Mouse (Mus musculus): Measurements from ENCODE around the gene Msto1. TPM values are rescaled to one million over a fixed set of nuclear protein-coding genes. Genes with fewer than 3 reads are reported as not detected.
"Not testable (repeated sequence)": the region's sequence is repeated elsewhere in the genome, so short reads cannot be mapped to it uniquely, and the experiment has no call there.

The Msto1 gene
- polyA plus RNA-seq, 1 experiment from 2014 or later: 49.8 TPM

GRCm38 (mm10) chr3:88912585-88912984 lies 1.2 kb downstream of the Msto1 start:
- WGBS: 91% methylated on average over 7 of the region's 7 CpGs
- Histone ChIP-seq H3K4me2 (replicated peaks; ENCODE audit: low read depth, low read length) (no peak overlapping the region), H3K4me3 (ENCODE audit: low read depth, low read length) (no peak overlapping the region), H3K36me3 (ENCODE audit: control insufficient read depth, insufficient read depth, low read length) (peaks cover 10% of the 10 kb centered on the region), H3K27ac (ENCODE audit: low read depth, low read length) (no peak overlapping the region), H3K9ac (ENCODE audit: low read depth, low read length) (no peak overlapping the region), H3K4me1 (replicated peaks; ENCODE audit: control insufficient read depth, insufficient read depth, low read length) (no peaks in the 10 kb centered on the region), H3K27me3 (ENCODE audit: control insufficient read depth, insufficient read depth, low read length) (no peaks in the 10 kb centered on the region), H3K9me3 (ENCODE audit: control insufficient read depth, low read length) (no peaks in the 10 kb centered on the region)
- DNase-seq (ENCODE audit: low spot score) (no peak), ATAC-seq (ENCODE audit: low FRiP score) (no peak)

- Histone ChIP-seq H3K4me2 (replicated peaks; ENCODE audit: low read depth, low read length) (no peak overlapping the region), H3K4me1 (replicated peaks; ENCODE audit: control insufficient read depth, insufficient read depth, low read length) (no peaks in the 10 kb centered on the region), H3K36me3 (ENCODE audit: control insufficient read depth, insufficient read depth, low read length) (peaks cover 11% of the 10 kb centered on the region), H3K9me3 (ENCODE audit: control insufficient read depth, low read length) (no peaks in the 10 kb centered on the region), H3K27ac (ENCODE audit: low read depth, low read length) (no peak overlapping the region), H3K27me3 (ENCODE audit: control insufficient read depth, insufficient read depth, low read length) (no peaks in the 10 kb centered on the region), H3K9ac (ENCODE audit: low read depth, low read length) (no peak overlapping the region), H3K4me3 (ENCODE audit: low read depth, low read length) (no peak overlapping the region)
- 91% methylated on average over 6 of the region's 6 CpGs for WGBS
- ATAC-seq (ENCODE audit: low FRiP score) (no peak), DNase-seq (ENCODE audit: low spot score) (no peak)
Measured at GRCm38 (mm10) chr3:88906393-88907159, 7.2 kb downstream of the Msto1 start.

DNA sequence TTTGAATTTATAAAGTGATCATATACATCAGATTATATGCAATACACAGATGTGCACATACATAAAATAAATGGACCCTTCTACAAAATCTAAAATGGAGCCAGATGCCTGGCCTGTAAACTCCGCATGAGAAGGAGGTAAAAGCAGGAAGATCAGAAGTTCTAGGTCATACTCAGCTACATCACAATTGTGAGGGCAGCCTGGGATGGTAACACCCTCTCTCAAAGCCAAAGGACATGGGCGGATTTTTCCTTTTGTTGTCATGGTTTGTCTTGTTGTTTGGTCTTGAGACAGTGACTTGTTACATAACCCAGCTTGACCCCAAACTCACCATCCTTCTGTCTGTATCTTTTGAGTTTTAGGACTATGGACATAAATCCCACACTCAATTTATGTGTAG lies 8.1 kb downstream of the Msto1 start:
- Histone ChIP-seq H3K4me2 (replicated peaks; ENCODE audit: low read depth, low read length) (no peak overlapping the region), H3K9ac (ENCODE audit: low read depth, low read length) (no peak overlapping the region), H3K4me3 (ENCODE audit: low read depth, low read length) (no peak overlapping the region), H3K9me3 (ENCODE audit: control insufficient read depth, low read length) (no peaks in the 10 kb centered on the region), H3K4me1 (replicated peaks; ENCODE audit: control insufficient read depth, insufficient read depth, low read length) (no peaks in the 10 kb centered on the region), H3K27me3 (ENCODE audit: control insufficient read depth, insufficient read depth, low read length) (no peaks in the 10 kb centered on the region), H3K27ac (ENCODE audit: low read depth, low read length) (no peak overlapping the region), H3K36me3 (ENCODE audit: control insufficient read depth, insufficient read depth, low read length) (peaks cover 9% of the 10 kb centered on the region)
- no peak for DNase-seq (ENCODE audit: low spot score)
- no peak for ATAC-seq (ENCODE audit: low FRiP score)
- 86% methylated on average over 2 of the region's 2 CpGs for WGBS

GRCm38 (mm10) chr3:88905209-88905608 lies 8.6 kb downstream of the Msto1 start:
- Histone ChIP-seq H3K36me3 (ENCODE audit: control insufficient read depth, insufficient read depth, low read length) (peaks cover 9% of the 10 kb centered on the region), H3K9me3 (ENCODE audit: control insufficient read depth, low read length) (no peaks in the 10 kb centered on the region), H3K4me3 (ENCODE audit: low read depth, low read length) (no peak overlapping the region), H3K9ac (ENCODE audit: low read depth, low read length) (no peak overlapping the region), H3K4me1 (replicated peaks; ENCODE audit: control insufficient read depth, insufficient read depth, low read length) (no peaks in the 10 kb centered on the region), H3K27ac (ENCODE audit: low read depth, low read length) (no peak overlapping the region), H3K4me2 (replicated peaks; ENCODE audit: low read depth, low read length) (no peak overlapping the region), H3K27me3 (ENCODE audit: control insufficient read depth, insufficient read depth, low read length) (no peaks in the 10 kb centered on the region)
- ATAC-seq (ENCODE audit: low FRiP score) (no peak), DNase-seq (ENCODE audit: low spot score) (no peak)
- 89% methylated on average over 6 of the region's 6 CpGs for WGBS

DNA sequence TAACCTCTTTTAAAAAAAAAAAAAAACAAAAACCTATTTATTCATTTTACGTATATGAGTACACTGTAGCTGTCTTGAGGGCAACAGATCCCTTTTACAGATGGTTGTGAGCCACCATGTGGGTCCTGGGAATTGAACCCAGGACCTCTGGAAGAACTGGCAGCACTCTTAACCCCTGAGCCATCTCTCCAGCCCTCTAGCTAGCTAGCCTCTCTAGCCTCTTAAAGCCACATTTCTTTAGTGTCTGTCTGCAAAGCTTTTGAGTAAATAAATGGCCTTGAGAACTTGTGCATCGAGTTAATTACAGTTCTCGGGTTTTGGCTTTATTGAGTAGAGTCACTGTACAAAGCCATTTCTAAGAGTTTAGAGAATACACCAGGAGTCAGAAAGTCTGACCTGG lies 9.0 kb downstream of the Msto1 start:
- Histone ChIP-seq H3K36me3 (ENCODE audit: control insufficient read depth, insufficient read depth, low read length) (peaks cover 7% of the 10 kb centered on the region), H3K4me2 (replicated peaks; ENCODE audit: low read depth, low read length) (no peak overlapping the region), H3K9ac (ENCODE audit: low read depth, low read length) (no peak overlapping the region), H3K4me1 (replicated peaks; ENCODE audit: control insufficient read depth, insufficient read depth, low read length) (no peaks in the 10 kb centered on the region), H3K27ac (ENCODE audit: low read depth, low read length) (no peak overlapping the region), H3K4me3 (ENCODE audit: low read depth, low read length) (no peak overlapping the region), H3K9me3 (ENCODE audit: control insufficient read depth, low read length) (no peaks in the 10 kb centered on the region), H3K27me3 (ENCODE audit: control insufficient read depth, insufficient read depth, low read length) (no peaks in the 10 kb centered on the region)
- 89% methylated on average over 3 of the region's 3 CpGs for WGBS
- DNase-seq (ENCODE audit: low spot score) (no peak), ATAC-seq (ENCODE audit: low FRiP score) (no peak)

DNA sequence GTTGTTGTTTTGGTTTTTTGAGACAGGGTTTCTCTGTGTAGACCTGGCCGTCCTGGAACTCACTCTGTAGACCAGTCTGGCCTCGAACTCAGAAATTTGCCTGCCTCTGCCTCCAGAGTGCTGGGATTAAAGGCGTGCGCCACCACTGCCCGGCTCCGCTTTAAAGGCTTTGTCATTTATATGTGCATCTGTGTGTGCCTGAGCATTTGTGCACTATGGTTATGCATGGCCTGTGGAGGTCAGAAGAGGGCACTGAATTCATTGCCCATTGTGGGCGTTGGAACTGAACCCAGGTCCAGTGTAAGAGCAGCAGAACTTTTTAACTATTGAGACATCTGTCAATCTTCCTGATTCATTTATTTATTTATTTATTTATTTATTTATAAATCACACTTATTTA lies 20.8 kb downstream of the Msto1 start:
- H3K9me3 ChIP-seq (ENCODE audit: control insufficient read depth, low read length); H3K9ac ChIP-seq (ENCODE audit: low read depth, low read length); H3K27ac ChIP-seq (ENCODE audit: low read depth, low read length); ATAC-seq (ENCODE audit: low FRiP score); DNase-seq (ENCODE audit: low spot score); H3K27me3 ChIP-seq (ENCODE audit: control insufficient read depth, insufficient read depth, low read length); H3K36me3 ChIP-seq (ENCODE audit: control insufficient read depth, insufficient read depth, low read length); H3K4me1 ChIP-seq (replicated peaks; ENCODE audit: control insufficient read depth, insufficient read depth, low read length); H3K4me2 ChIP-seq (replicated peaks; ENCODE audit: low read depth, low read length); H3K4me3 ChIP-seq (ENCODE audit: low read depth, low read length): not testable (repeated sequence)
- 95% methylated on average over 7 of the region's 7 CpGs for WGBS

DNA sequence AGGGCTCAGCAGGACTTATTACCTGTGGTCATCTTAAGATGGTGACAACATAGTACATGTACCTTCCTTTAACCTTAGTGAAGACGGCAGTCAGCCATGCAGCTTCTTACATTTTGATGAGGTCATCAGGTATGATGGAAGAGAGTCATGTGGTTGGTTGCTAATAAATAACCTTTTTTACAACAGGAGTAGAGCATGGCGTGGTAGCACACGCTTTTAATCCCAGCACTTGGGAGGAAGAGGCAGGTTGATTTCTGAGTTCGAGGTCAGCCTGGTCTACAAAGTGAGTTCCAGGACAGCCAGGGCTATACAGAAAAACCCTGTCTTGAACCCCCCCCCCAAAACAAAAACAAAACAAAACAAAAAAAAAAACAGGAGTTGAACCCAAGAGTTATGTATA lies 31.3 kb downstream of the Msto1 start:
- not testable (repeated sequence) for H3K9me3 ChIP-seq (ENCODE audit: control insufficient read depth, low read length); H3K4me1 ChIP-seq (replicated peaks; ENCODE audit: control insufficient read depth, insufficient read depth, low read length); H3K4me2 ChIP-seq (replicated peaks; ENCODE audit: low read depth, low read length); H3K4me3 ChIP-seq (ENCODE audit: low read depth, low read length); H3K36me3 ChIP-seq (ENCODE audit: control insufficient read depth, insufficient read depth, low read length); DNase-seq (ENCODE audit: low spot score); ATAC-seq (ENCODE audit: low FRiP score); H3K27me3 ChIP-seq (ENCODE audit: control insufficient read depth, insufficient read depth, low read length); H3K27ac ChIP-seq (ENCODE audit: low read depth, low read length); H3K9ac ChIP-seq (ENCODE audit: low read depth, low read length)
- WGBS: 99% methylated on average over 4 of the region's 4 CpGs

GRCm38 (mm10) chr3:88868449-88868848 lies 45.4 kb downstream of the Msto1 start:
- H3K27ac ChIP-seq (ENCODE audit: low read depth, low read length); H3K36me3 ChIP-seq (ENCODE audit: control insufficient read depth, insufficient read depth, low read length); H3K9ac ChIP-seq (ENCODE audit: low read depth, low read length); H3K4me3 ChIP-seq (ENCODE audit: low read depth, low read length); H3K9me3 ChIP-seq (ENCODE audit: control insufficient read depth, low read length); H3K27me3 ChIP-seq (ENCODE audit: control insufficient read depth, insufficient read depth, low read length); H3K4me2 ChIP-seq (replicated peaks; ENCODE audit: low read depth, low read length); ATAC-seq (ENCODE audit: low FRiP score); H3K4me1 ChIP-seq (replicated peaks; ENCODE audit: control insufficient read depth, insufficient read depth, low read length); DNase-seq (ENCODE audit: low spot score): not testable (repeated sequence)
- no CpG with 5 or more reads among the region's 4 CpGs for WGBS

DNA sequence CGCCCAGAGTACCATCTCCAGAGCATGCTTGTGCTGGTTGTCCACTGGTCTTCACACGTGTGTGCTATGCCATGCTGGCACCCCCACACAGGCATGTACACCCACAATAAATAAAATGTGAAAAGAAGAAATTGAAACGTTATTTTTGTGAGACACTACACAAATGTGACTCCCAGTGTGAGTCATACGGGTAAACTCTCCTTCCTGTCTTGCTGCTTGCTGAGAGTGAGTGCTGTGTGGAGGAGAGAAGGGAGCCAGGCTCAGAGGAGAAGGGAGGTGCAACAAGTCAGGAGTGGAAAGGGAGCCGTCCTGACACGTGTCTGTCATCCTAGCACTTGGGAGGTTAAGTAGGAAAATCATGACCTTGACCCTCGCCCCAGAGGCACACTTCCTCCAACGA lies 46.6 kb downstream of the Msto1 start:
- not testable (repeated sequence) for H3K4me1 ChIP-seq (replicated peaks; ENCODE audit: control insufficient read depth, insufficient read depth, low read length); ATAC-seq (ENCODE audit: low FRiP score); H3K4me2 ChIP-seq (replicated peaks; ENCODE audit: low read depth, low read length); H3K27me3 ChIP-seq (ENCODE audit: control insufficient read depth, insufficient read depth, low read length); H3K36me3 ChIP-seq (ENCODE audit: control insufficient read depth, insufficient read depth, low read length); H3K9ac ChIP-seq (ENCODE audit: low read depth, low read length); DNase-seq (ENCODE audit: low spot score); H3K27ac ChIP-seq (ENCODE audit: low read depth, low read length); H3K4me3 ChIP-seq (ENCODE audit: low read depth, low read length); H3K9me3 ChIP-seq (ENCODE audit: control insufficient read depth, low read length)
- WGBS: no CpG with 5 or more reads among the region's 8 CpGs
